Mouse (Mus musculus): Measurements from ENCODE around the gene Pp2d1.

- TF ChIP-seq CTCF (IDR thresholded peaks at IDR 0.05; ENCODE audit: extremely low read depth, insufficient read depth, insufficient read length, insufficient replicate concordance) (no peak), POLR2A (IDR thresholded peaks at IDR 0.05; ENCODE audit: low read depth, low read length) (no peak)
Measured at GRCm38 (mm10) chr17:53577754-53578153, 38.5 kb upstream of the Pp2d1 start.
